Mouse (Mus musculus) natural killer cell, adult 2 months (primary cell): Measurements from ENCODE around the gene Gm20605.
"Not testable (repeated sequence)": the region's sequence is repeated elsewhere in the genome, so short reads cannot be mapped to it uniquely, and the experiment has no call there.

Experiments
- DNase-seq, 2 experiments: peaks; one replicate each; pipeline ENCODE4 v3.0.0; 2022; ENCODE audit warnings: low spot score in 2 of 2

The Gm20605 gene

DNA sequence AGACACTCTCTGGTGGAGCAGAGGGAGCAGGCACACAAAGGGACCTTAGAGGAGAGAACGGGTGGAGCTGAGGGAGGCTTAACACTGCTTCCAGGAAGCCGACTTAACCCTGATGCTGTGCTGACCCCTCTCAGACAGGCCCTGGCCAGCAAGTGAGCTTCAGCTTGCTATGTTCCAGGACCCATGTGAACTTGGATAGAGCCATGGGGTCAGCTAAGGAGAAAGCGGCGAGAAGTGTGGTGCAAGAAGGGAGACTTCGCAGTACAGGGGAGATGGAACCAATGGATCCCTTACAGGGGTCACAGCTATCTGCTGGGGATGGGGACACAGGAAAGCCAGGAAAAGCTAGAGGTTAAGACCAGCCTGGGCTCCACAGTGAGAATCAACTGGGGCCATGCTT lies 15.9 kb upstream of the Gm20605 start:
- DNase-seq, result no peak

- DNase-seq, result no peak
Observed at GRCm38 (mm10) chr5:137613550-137613949, 15.4 kb upstream of the Gm20605 start, which contains the start of gene Pcolce. Gene Pcolce, minus strand, starts transcription at chr5:137613784.

DNA sequence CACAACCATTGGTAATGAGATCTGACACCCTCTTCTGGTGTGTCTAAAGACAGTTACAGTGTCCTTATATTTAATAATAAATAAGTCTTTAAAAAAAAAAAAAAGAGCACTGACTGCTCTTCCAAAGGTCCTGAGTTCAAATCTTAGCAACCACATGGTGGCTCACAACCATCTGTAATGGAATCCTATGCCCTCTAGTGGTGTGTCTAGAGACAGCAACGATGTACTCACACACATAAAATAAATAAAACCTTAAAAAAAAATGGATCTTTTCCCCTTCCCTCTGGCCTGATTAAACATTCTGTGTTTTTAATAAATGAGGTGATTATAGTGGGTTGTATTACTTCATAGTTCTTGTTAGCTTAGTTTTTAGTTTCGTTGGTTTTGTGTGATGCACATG lies 14.1 kb upstream of the Gm20605 start:
- DNase-seq, result not testable (repeated sequence)

DNA sequence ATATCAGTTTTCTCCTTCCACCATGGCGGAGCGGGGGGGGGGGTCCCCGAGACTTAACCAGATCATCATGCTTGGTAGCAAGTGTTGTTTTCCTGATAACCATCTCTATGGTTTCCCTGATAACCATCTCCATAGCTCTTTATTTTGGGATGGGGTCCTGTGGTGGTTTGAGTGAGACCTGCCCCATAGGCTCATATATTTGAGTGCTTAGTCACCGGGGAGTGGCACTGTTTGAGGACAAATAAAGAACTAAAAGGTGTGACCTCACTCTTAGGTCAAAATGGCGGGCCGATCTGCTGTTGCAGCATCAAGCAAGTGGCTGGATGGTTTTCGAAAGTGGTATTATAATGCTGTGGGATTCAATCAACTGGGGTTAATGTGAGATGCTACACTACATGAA lies 13.6 kb upstream of the Gm20605 start:
- DNase-seq, result no peak

DNA sequence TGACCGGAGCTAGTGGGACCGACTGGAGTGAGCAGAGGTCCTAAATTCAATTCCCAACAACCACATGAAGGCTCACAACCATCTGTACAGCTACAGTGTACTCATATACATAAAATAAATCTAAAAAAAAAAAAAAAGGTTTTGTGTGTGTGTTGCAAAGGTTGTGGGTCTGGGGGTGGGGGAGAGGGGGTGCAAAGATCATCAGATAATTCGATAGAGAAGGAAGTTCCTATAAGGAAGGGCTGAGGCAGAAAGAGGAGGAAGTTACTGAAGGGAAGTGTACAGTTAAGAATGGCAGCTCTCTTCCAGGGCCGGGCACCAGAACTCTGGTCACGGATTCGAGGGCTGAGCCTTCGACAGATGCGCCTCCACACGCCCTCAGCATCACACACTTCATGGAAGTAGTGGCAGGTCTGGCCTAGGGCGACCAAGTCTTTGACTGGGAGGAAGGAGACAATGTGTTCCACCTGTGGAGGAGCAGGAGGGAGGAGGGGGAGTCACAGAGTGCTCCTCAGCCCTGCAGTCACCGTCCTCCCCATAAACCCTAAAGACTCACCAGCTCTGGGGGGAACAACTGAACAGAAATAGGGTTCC lies 4.9 kb upstream of the Gm20605 start:
- no peak for DNase-seq

GRCm38 (mm10) chr5:137627991-137628390 lies 984 bp upstream of the Gm20605 start:
- peak in 1 of 2 experiments; percentile 10 for DNase-seq

DNA sequence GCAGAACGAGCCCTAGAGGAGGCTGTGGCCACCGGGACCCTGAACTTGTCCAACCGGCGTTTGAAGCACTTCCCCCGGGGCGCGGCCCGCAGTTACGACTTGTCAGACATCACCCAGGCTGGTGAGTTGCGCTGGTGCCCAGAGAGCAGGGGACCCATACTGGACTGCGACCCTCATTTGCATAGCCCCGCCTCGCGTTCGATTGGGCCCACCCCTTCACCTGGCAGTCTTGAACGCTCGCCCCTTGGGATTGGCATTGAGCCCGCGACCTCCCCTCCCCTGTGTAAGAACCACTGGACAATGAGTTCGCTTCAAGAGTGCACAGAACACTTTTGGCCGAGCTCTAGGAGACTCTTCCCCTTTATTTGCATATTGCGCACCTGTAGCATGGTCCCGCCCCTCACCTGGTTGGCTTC lies 339 bp downstream of the Gm20605 start:
- DNase-seq, result no peak

DNA sequence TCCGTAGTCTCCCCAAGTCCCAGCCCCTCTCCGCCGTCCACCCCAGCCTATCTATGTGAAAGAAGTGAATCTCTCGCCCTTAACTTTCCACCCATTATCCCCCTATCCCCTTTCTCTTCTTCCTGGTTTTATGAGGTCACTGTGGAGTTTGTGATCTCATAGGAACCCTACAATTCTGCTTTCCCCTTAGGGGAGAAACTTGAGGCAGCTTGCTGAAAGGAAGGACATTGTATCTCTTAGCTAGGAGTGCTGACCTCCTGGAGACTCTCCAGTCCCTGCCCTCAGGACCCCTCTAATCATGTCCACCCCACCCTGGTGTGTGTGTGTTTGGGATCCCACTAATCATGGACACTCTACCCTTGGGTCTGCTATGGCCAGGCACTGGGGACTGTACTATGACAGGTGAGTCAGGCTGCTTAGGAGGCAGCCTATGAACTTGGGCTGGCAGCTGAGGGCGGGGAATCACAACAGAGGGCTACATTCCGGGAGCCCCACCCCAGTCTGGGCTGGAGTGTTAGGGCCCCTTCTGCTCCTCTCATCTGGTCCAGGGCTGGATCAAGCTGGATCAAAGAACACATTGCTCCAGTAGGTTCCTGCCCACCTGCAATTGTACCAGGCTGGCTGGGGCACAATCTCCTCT lies 1.1 kb downstream of the Gm20605 start:
- peak; percentile 23 to 28 for DNase-seq

DNA sequence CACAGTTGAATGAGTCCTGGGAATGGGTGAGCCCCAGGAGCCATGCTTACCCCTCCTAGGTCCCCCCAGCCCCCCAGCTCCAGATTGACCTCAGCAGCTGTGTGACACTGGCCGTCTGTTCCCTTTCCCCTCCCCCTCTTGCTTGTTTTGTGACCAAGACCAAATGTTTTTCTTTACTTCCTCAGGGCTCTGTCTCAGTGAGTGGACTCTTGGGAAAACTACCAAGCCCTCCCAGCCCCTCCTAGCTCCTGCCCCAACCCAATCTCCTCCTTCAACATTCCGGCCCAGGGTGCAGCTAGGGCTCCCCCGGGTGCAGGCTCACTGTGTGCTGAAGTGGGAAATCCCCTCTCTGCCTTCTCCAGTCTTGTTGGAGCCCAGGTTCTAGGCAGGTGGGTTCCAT lies 1.6 kb downstream of the Gm20605 start:
- DNase-seq, result peak; percentile 15 to 18

- peak; percentile 81 to 82 for DNase-seq
Observed at GRCm38 (mm10) chr5:137631171-137631570, 2.2 kb downstream of the Gm20605 start.

- DNase-seq, result peak; percentile 61 to 78
Observed at GRCm38 (mm10) chr5:137631591-137631990, 2.6 kb downstream of the Gm20605 start.

- no peak for DNase-seq
Observed at GRCm38 (mm10) chr5:137633397-137634084, 4.6 kb downstream of the Gm20605 start.

GRCm38 (mm10) chr5:137639472-137639871 lies 10.5 kb downstream of the Gm20605 start:
- DNase-seq, result no peak

DNA sequence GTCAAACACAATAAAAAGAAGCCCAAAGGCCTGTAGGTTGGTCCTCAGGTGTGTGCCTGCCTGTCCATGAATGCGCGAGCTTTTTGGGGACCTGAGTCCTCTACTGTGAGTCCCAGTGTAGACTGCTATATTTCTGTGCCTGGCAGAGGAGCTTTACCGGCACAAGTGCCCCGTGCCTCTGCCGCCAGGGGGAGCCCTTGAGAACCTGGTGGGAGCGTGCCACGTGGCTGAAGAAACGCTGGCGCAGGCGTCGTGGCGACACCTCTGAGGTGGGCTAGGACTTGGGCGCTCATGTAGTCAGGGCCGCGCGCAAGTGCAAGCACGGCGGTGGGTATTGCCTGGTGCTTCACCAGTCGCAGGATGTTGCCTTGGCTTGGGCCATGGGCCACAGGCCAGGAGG lies 12.1 kb downstream of the Gm20605 start, which contains the start of gene Sap25:
Gene Sap25 (plus strand): TSS at position 281 of the 400 bp plus-strand sequence.
- peak; percentile 18 to 29 for DNase-seq

DNA sequence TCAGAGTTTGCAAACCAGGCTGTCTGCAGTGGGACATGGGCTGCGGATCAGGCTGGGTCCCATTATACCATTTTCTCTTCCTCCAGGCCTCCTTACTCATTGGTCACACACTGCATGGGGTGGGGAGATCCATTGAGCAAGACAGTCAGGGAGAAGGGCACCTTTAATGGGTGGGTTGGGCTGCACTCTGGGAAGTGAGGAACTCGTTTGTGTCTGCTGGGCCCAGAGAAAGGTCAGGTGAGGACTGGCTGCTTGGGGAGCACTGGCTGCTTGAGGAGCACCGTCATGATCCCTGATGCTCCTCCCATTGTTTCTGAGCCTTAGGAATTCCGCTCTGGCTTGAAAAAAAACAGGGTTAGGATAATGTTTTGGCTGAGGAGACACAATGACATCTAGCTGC lies 13.9 kb downstream of the Gm20605 start:
- no peak for DNase-seq

GRCm38 (mm10) chr5:137644484-137644883 lies 15.5 kb downstream of the Gm20605 start:
- no peak for DNase-seq

GRCm38 (mm10) chr5:137645091-137645651 lies 16.2 kb downstream of the Gm20605 start:
- peak; percentile 24 to 58 for DNase-seq

DNA sequence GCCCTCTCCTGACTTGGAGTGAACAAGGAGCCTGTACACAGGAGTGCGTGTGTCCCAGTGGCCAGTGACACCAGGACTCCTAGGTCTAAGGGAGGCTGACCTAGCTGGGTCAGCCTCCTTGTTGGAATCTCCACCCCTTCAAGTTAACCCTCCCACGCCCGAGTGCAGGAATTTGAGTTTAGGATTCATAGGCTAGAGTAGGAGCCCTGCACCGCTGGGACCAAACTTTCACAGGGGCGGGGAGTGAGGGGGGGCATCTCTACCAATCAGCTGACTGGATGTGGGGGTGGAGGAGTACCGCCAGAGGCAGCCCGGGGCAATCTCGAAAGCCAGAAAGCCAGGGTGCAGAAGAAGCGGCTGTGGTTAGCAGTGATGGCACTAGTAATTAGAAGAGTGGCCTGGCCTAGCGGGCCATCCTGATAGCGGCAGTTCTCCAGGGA lies 16.7 kb downstream of the Gm20605 start, which contains the start of gene Irs3:
Gene Irs3 (minus strand): TSS at position 63 of the 440 bp plus-strand sequence.
- no peak for DNase-seq

DNA sequence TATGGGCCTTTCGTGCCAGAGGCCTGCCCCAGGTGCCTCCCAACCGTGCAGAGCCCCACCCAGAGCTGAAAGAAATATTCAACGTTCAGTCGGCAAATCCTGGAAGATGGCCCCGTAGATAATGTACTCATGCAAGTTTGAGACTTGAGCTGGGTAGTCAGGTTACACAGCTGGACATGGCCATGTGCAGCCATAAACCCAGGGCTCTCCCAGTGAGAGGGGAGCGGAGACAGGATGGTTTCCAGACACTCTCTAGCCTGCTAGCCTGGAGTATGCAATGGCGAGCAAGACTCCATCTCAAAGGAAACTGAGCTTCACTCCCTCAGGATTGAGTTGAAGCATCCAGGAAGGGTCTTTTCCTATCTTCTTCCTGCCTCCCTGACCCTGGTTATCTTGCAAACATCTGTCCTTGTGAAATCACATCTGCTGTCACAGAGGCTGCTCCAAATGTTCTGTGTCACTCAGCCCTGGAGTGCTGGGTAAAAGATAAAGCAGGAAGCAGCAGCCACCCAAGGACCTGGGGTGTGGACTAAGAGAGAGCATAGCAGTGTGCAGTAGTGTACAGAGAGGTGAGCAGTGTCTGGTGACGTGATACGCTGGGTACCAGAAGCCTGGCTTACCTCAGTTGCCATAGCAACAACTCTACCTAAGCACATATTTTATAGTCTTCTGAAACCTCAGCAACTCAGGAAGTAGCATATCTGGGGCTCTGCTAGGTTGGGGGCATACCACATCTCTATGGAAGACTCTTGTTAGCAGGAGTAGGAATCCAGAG lies 19.0 kb downstream of the Gm20605 start:
- no peak for DNase-seq

GRCm38 (mm10) chr5:137649251-137649650 lies 20.3 kb downstream of the Gm20605 start:
- no peak for DNase-seq
